Mouse (Mus musculus) liver, postnatal 0 days (tissue): ENCODE data around the gene Ubtf.

Source experiments
- CTCF ChIP-seq: sonication (generic); IDR thresholded peaks from 2 replicates; pipeline ENCODE4 v1.5.1; 2016; ENCODE audit warnings: antibody characterized with exemption, low read depth
- EP300 ChIP-seq: IDR thresholded peaks from 2 replicates; pipeline ENCODE4 v1.6.1; 2016; ENCODE audit warnings: antibody characterized with exemption, low read depth, mild to moderate bottlenecking

GRCm38 (mm10) chr11:102263211-102263610, 56.3 kb downstream of the Ubtf start:
- TF ChIP-seq EP300: no peak
- TF ChIP-seq CTCF: no peak
